Mouse (Mus musculus): ENCODE data around the gene Poldip3. TPM values are rescaled to one million over a fixed set of nuclear protein-coding genes. Genes with fewer than 3 reads are reported as not detected.

The Poldip3 gene
- polyA plus RNA-seq, 1 experiment: 108 TPM

GRCm38 (mm10) chr15:83162001-83162400 is 12.8 kb upstream of the Poldip3 start:
- H3K79me3 ChIP-seq (ENCODE audit: low read depth): peaks cover 10% of the 10 kb centered on the region
- no peak overlapping the region for H3K4me3 ChIP-seq (ENCODE audit: insufficient read depth, poor library complexity, severe bottlenecking)
- H3K79me2 ChIP-seq (ENCODE audit: control insufficient read depth, insufficient read depth): peaks cover 27% of the 10 kb centered on the region
- peaks cover 70% of the 10 kb centered on the region for H3K36me3 ChIP-seq (ENCODE audit: control insufficient read depth, insufficient read depth)
- no peak overlapping the region for H3ac ChIP-seq (ENCODE audit: control insufficient read depth, insufficient read length, low read depth)
- H3K27me3 ChIP-seq (ENCODE audit: control insufficient read depth, insufficient read depth, insufficient read length): no peaks in the 10 kb centered on the region
- no peak for TF ChIP-seq MYOG (IDR thresholded peaks at IDR 0.05; ENCODE audit: control insufficient read depth, extremely low read depth, insufficient read length)
- no peak for TF ChIP-seq FOSL1 (IDR thresholded peaks at IDR 0.05; ENCODE audit: insufficient read depth, low read length, poor library complexity, severe bottlenecking)
- TF ChIP-seq USF1 (IDR thresholded peaks at IDR 0.05; ENCODE audit: low read depth): no peak
- no peak for TF ChIP-seq CEBPB (IDR thresholded peaks at IDR 0.05; ENCODE audit: low read depth)
- no peak for TF ChIP-seq MAX (IDR thresholded peaks at IDR 0.05)
- TF ChIP-seq CTCF (IDR thresholded peaks at IDR 0.05; ENCODE audit: control insufficient read depth, insufficient read depth, insufficient read length): no peak
- TF ChIP-seq MYOD1 (IDR thresholded peaks at IDR 0.05; ENCODE audit: control insufficient read depth, insufficient read length, low read depth): no peak

GRCm38 (mm10) chr15:83161062-83161748 is 12.0 kb upstream of the Poldip3 start:
- no peak for TF ChIP-seq MAX (IDR thresholded peaks at IDR 0.05)
- no peak for TF ChIP-seq MYOD1 (IDR thresholded peaks at IDR 0.05; ENCODE audit: control insufficient read depth, insufficient read length, low read depth)
- TF ChIP-seq FOSL1 (IDR thresholded peaks at IDR 0.05; ENCODE audit: insufficient read depth, low read length, poor library complexity, severe bottlenecking): no peak
- TF ChIP-seq MYOG (IDR thresholded peaks at IDR 0.05; ENCODE audit: control insufficient read depth, extremely low read depth, insufficient read length): no peak
- TF ChIP-seq CEBPB (IDR thresholded peaks at IDR 0.05; ENCODE audit: low read depth): no peak
- TF ChIP-seq CTCF (IDR thresholded peaks at IDR 0.05; ENCODE audit: control insufficient read depth, insufficient read depth, insufficient read length): no peak
- TF ChIP-seq USF1 (IDR thresholded peaks at IDR 0.05; ENCODE audit: low read depth): no peak
- no peak overlapping the region for H3ac ChIP-seq (ENCODE audit: control insufficient read depth, insufficient read length, low read depth)
- H3K79me3 ChIP-seq (ENCODE audit: low read depth): peaks cover 7% of the 10 kb centered on the region
- H3K27me3 ChIP-seq (ENCODE audit: control insufficient read depth, insufficient read depth, insufficient read length): no peaks in the 10 kb centered on the region
- H3K36me3 ChIP-seq (ENCODE audit: control insufficient read depth, insufficient read depth): peaks cover 76% of the 10 kb centered on the region
- H3K79me2 ChIP-seq (ENCODE audit: control insufficient read depth, insufficient read depth): peaks cover 25% of the 10 kb centered on the region
- no peak overlapping the region for H3K4me3 ChIP-seq (ENCODE audit: insufficient read depth, poor library complexity, severe bottlenecking)

- peaks cover 3% of the 10 kb centered on the region for H3K79me3 ChIP-seq (ENCODE audit: low read depth)
- H3K79me2 ChIP-seq (ENCODE audit: control insufficient read depth, insufficient read depth): peaks cover 23% of the 10 kb centered on the region
- TF ChIP-seq CEBPB (IDR thresholded peaks at IDR 0.05; ENCODE audit: low read depth) (no peak), USF1 (IDR thresholded peaks at IDR 0.05; ENCODE audit: low read depth) (no peak), MAX (IDR thresholded peaks at IDR 0.05) (no peak), MYOD1 (IDR thresholded peaks at IDR 0.05; ENCODE audit: control insufficient read depth, insufficient read length, low read depth) (no peak), FOSL1 (IDR thresholded peaks at IDR 0.05; ENCODE audit: insufficient read depth, low read length, poor library complexity, severe bottlenecking) (no peak)
- no peaks in the 10 kb centered on the region for H3K27me3 ChIP-seq (ENCODE audit: control insufficient read depth, insufficient read depth, insufficient read length)
- peaks cover 78% of the 10 kb centered on the region for H3K36me3 ChIP-seq (ENCODE audit: control insufficient read depth, insufficient read depth)
- no peak overlapping the region for H3K4me3 ChIP-seq (ENCODE audit: insufficient read depth, poor library complexity, severe bottlenecking)
- H3ac ChIP-seq (ENCODE audit: control insufficient read depth, insufficient read length, low read depth): no peak overlapping the region
These were observed 11.4 kb upstream of the Poldip3 start for GRCm38 (mm10) chr15:83160561-83160960.

GRCm38 (mm10) chr15:83159823-83160222 is 10.6 kb upstream of the Poldip3 start:
- peaks cover 19% of the 10 kb centered on the region for H3K79me2 ChIP-seq (ENCODE audit: control insufficient read depth, insufficient read depth)
- H3K36me3 ChIP-seq (ENCODE audit: control insufficient read depth, insufficient read depth): peaks cover 75% of the 10 kb centered on the region
- TF ChIP-seq USF1 (IDR thresholded peaks at IDR 0.05; ENCODE audit: low read depth) (no peak), CTCF (IDR thresholded peaks at IDR 0.05; ENCODE audit: control insufficient read depth, insufficient read depth, insufficient read length) (no peak), FOSL1 (IDR thresholded peaks at IDR 0.05; ENCODE audit: insufficient read depth, low read length, poor library complexity, severe bottlenecking) (no peak), MAX (IDR thresholded peaks at IDR 0.05) (no peak), MYOD1 (IDR thresholded peaks at IDR 0.05; ENCODE audit: control insufficient read depth, insufficient read length, low read depth) (no peak), CEBPB (IDR thresholded peaks at IDR 0.05; ENCODE audit: low read depth) (no peak), MYOG (IDR thresholded peaks at IDR 0.05; ENCODE audit: control insufficient read depth, extremely low read depth, insufficient read length) (no peak)
- H3K4me3 ChIP-seq (ENCODE audit: insufficient read depth, poor library complexity, severe bottlenecking): no peak overlapping the region
- no peak overlapping the region for H3ac ChIP-seq (ENCODE audit: control insufficient read depth, insufficient read length, low read depth)
- H3K79me3 ChIP-seq (ENCODE audit: low read depth): peaks cover 2% of the 10 kb centered on the region
- no peaks in the 10 kb centered on the region for H3K27me3 ChIP-seq (ENCODE audit: control insufficient read depth, insufficient read depth, insufficient read length)

GRCm38 (mm10) chr15:83158587-83159160 is 9.5 kb upstream of the Poldip3 start:
- peaks cover 16% of the 10 kb centered on the region for H3K79me2 ChIP-seq (ENCODE audit: control insufficient read depth, insufficient read depth)
- H3ac ChIP-seq (ENCODE audit: control insufficient read depth, insufficient read length, low read depth): no peak overlapping the region
- no peak overlapping the region for H3K4me3 ChIP-seq (ENCODE audit: insufficient read depth, poor library complexity, severe bottlenecking)
- peaks cover 2% of the 10 kb centered on the region for H3K79me3 ChIP-seq (ENCODE audit: low read depth)
- H3K36me3 ChIP-seq (ENCODE audit: control insufficient read depth, insufficient read depth): peaks cover 78% of the 10 kb centered on the region
- no peaks in the 10 kb centered on the region for H3K27me3 ChIP-seq (ENCODE audit: control insufficient read depth, insufficient read depth, insufficient read length)
- no peak for TF ChIP-seq CEBPB (IDR thresholded peaks at IDR 0.05; ENCODE audit: low read depth)
- no peak for TF ChIP-seq CTCF (IDR thresholded peaks at IDR 0.05; ENCODE audit: control insufficient read depth, insufficient read depth, insufficient read length)
- TF ChIP-seq USF1 (IDR thresholded peaks at IDR 0.05; ENCODE audit: low read depth): no peak
- peak; percentile 10 for TF ChIP-seq MYOD1 (IDR thresholded peaks at IDR 0.05; ENCODE audit: control insufficient read depth, insufficient read length, low read depth)
